Mouse (Mus musculus): ENCODE data around the gene Prkab2.

DNA sequence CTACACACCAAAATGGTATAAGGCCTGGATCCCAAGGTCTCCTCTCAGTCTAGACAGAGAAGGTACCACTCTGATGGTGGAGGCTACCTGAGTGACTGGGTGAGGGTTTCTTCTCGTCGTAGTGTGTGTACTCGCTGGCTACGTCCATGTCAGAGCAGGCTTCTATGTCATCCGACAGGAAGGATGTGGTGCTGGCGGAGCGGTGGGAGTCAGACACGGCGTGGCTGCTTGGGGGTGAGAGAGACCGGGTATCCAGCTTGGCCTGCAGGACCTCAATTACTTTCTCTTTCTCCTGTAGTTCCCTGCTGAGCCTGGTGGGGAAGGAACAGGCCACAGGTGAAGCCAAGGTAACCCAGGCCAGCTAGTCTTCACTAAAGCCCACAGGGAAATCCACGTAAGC, 52.1 kb downstream of the Prkab2 start:
- TF ChIP-seq CTCF (IDR thresholded peaks at IDR 0.05; ENCODE audit: borderline replicate concordance, insufficient read depth, low read depth, low read length), result no peak
- no peak for TF ChIP-seq POLR2A (IDR thresholded peaks at IDR 0.05; ENCODE audit: borderline replicate concordance, insufficient read depth, low read length)
